Mouse (Mus musculus) forebrain, embryonic 12.5 days (tissue): ENCODE data around the gene Dlg2. TPM values are rescaled to one million over a fixed set of nuclear protein-coding genes. Genes with fewer than 3 reads are reported as not detected.

ENCODE experiments used
- ATAC-seq: fragments of 200-750 bp; cut with Nextera tagmentation; 2 replicates; pipeline ENCODE4 v1.8.0; 2017; ENCODE audit warnings: moderate TSS enrichment; ENCODE audit not compliant: low FRiP score
- H3K27ac ChIP-seq: fragments of 300-500 bp; sonication (generic); 2 replicates; pipeline ENCODE4 v1.5.1; 2016; ENCODE audit warnings: mild to moderate bottlenecking
- H3K27me3 ChIP-seq: fragments of 300-500 bp; sonication (generic); 2 replicates; pipeline ENCODE4 v1.6.1; 2016; ENCODE audit warnings: mild to moderate bottlenecking
- H3K36me3 ChIP-seq: fragments of 300-500 bp; sonication (generic); replicated peaks from 2 replicates; pipeline ENCODE4 v1.6.1; 2016; ENCODE audit warnings: mild to moderate bottlenecking
- H3K4me1 ChIP-seq: fragments of 300-500 bp; sonication (generic); 2 replicates; pipeline ENCODE4 v1.6.1; 2016
- H3K4me2 ChIP-seq: fragments of 300-500 bp; sonication (generic); 2 replicates; pipeline ENCODE4 v1.6.1; 2016; ENCODE audit warnings: mild to moderate bottlenecking, moderate library complexity
- H3K4me3 ChIP-seq: fragments of 300-500 bp; sonication (generic); replicated peaks from 2 replicates; pipeline ENCODE4 v1.5.1; 2016; ENCODE audit warnings: mild to moderate bottlenecking
- H3K9ac ChIP-seq: fragments of 300-500 bp; sonication (generic); 2 replicates; pipeline ENCODE4 v1.6.1; 2016; ENCODE audit warnings: mild to moderate bottlenecking
- H3K9me3 ChIP-seq: fragments of 300-500 bp; sonication (generic); 2 replicates; pipeline ENCODE4 v1.6.1; 2016
- WGBS: fragments of 180-500 bp; shearing (Covaris S2); methylation state at CpG from one replicate; pipeline ENCODE4 v1.1.7; 2016; 5-methylcytosine and 5-hydroxymethylcytosine counted together
- polyA plus RNA-seq: library from polyadenylated mRNA; unstranded; fragments of >200 nt; fragmentation: Nextera tagmentation; extraction: Ambion mirVana; gene quantifications from 2 replicates; pipeline ENCODE4 v1.2.1, GENCODE M21; 2016

Dlg2 gene
- polyA plus RNA-seq, 1 experiment from 2014 or later: 6.5 TPM

DNA sequence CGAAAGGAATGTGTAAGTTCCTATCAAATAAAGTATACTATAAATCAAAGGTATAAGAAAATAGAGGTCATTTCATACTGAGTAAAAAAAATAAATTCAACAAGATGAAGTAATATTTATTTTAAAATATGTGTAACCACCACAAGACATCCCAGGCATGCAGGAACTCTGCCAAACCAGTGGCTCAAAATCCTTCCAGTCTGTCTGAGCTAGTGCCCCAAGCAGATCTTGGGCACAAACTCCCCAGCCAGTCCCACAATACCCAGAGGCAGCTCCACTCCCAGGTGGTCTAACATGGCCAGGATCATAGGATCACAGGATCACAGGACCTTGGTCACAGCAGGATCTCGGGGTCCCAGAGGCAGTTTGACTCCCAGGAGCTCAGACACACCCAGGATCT, 1977.7 kb downstream of the Dlg2 start:
- Histone ChIP-seq H3K4me3 (no peak overlapping the region), H3K4me1 (no peaks in the 10 kb centered on the region), H3K9ac (no peak overlapping the region), H3K27ac (no peak overlapping the region), H3K9me3 (no peaks in the 10 kb centered on the region), H3K4me2 (no peak overlapping the region), H3K36me3 (no peaks in the 10 kb centered on the region), H3K27me3 (no peaks in the 10 kb centered on the region)
- ATAC-seq: no peak
- WGBS: 87% methylated on average over 2 of the region's 2 CpGs

DNA sequence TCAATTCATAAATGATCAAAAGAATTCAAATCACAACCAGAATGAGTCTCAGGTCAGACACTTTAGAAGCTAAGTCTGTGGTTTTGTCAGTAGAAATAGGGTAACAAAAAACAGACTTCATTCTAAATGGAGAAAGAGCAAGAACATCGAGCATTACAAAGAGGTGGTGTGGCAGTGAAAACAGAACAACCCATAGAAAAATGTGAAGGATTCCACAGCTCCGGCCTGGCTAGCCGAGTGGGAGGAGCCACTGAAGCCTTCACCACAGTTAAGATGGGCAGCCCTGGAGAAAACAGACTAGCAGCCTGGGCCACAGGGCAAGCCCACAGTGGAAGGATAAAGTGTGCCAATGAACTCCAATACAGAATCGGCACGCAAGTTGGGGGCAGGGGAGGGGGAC, 1979.5 kb downstream of the Dlg2 start:
- Histone ChIP-seq H3K4me1 (no peaks in the 10 kb centered on the region), H3K9me3 (no peaks in the 10 kb centered on the region), H3K36me3 (no peaks in the 10 kb centered on the region), H3K27ac (no peak overlapping the region), H3K4me2 (no peak overlapping the region), H3K4me3 (no peak overlapping the region), H3K9ac (no peak overlapping the region), H3K27me3 (no peaks in the 10 kb centered on the region)
- WGBS: 61% methylated on average over 5 of the region's 5 CpGs
- ATAC-seq: no peak

DNA sequence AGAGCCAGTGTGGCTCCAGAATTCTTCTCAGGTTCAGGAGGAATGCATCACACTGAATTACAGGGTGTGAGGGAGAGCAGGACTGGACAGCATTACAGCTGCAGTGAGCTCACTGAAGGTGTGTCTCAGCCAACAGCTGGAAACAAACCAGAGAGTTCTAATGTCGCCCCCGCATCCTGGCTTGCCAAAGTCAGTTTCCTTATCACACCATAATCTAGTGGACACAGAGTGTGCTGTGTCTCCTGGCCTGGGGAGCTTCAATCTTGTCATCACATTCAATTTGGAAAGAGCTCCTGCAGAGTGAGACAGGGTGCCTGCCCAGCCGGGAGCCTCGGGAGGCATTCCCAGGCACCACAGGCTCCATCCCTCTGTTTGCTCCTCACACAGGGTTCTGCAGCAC, 1981.3 kb downstream of the Dlg2 start:
- no peak overlapping the region for H3K4me3 ChIP-seq
- no peaks in the 10 kb centered on the region for H3K9me3 ChIP-seq
- no peaks in the 10 kb centered on the region for H3K4me1 ChIP-seq
- no peak for ATAC-seq
- WGBS: 41% methylated on average over 4 of the region's 4 CpGs
- no peak overlapping the region for H3K4me2 ChIP-seq
- H3K36me3 ChIP-seq: no peaks in the 10 kb centered on the region
- no peak overlapping the region for H3K9ac ChIP-seq
- no peaks in the 10 kb centered on the region for H3K27me3 ChIP-seq
- H3K27ac ChIP-seq: no peak overlapping the region

DNA sequence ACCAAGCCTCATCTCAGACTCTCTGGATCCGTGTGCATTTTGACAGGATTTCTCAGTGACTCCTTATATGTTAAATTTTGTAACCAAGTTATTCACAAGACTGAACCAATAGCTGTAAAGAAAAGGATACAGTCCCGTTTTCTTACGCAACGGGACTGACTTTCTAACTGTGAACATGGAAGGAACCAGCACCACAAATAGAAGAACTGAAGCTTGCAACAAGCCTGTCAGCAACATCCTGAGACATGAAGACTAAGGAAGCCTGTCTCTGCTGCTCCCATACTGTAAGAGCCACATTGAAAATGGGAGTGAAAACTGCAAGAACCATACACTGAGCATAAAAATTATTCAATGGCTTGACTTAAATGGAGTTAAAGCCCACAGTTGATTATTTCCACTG, 1981.8 kb downstream of the Dlg2 start:
- H3K9me3 ChIP-seq: no peaks in the 10 kb centered on the region
- no peaks in the 10 kb centered on the region for H3K36me3 ChIP-seq
- H3K27ac ChIP-seq: no peak overlapping the region
- WGBS: 83% methylated on average over 4 of the region's 4 CpGs
- H3K9ac ChIP-seq: no peak overlapping the region
- no peak overlapping the region for H3K4me2 ChIP-seq
- H3K4me1 ChIP-seq: no peaks in the 10 kb centered on the region
- no peak for ATAC-seq
- H3K4me3 ChIP-seq: no peak overlapping the region
- H3K27me3 ChIP-seq: no peaks in the 10 kb centered on the region

DNA sequence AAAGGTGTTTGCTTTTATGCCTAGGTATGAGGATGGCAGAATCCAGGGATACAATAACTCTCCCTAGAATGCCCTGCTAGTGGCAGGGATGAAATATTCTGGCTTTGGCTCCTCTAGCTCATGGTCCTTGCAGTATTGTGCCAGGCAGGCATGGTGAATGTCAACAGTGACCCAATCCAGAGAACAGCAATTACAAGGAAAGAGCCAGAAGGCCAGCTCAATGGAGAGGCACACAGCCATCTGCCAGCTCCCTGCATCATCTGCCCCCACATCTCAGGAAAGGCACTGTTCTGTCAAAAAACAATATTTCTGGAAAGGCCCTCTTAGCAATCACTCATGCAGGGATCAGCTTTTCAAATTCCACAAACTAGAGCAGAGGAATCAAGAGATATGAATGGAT, 1984.1 kb downstream of the Dlg2 start:
- Histone ChIP-seq H3K4me2 (no peak overlapping the region), H3K4me1 (no peaks in the 10 kb centered on the region), H3K27ac (no peak overlapping the region), H3K27me3 (no peaks in the 10 kb centered on the region), H3K4me3 (no peak overlapping the region), H3K36me3 (no peaks in the 10 kb centered on the region), H3K9ac (no peak overlapping the region), H3K9me3 (no peaks in the 10 kb centered on the region)
- ATAC-seq: no peak

DNA sequence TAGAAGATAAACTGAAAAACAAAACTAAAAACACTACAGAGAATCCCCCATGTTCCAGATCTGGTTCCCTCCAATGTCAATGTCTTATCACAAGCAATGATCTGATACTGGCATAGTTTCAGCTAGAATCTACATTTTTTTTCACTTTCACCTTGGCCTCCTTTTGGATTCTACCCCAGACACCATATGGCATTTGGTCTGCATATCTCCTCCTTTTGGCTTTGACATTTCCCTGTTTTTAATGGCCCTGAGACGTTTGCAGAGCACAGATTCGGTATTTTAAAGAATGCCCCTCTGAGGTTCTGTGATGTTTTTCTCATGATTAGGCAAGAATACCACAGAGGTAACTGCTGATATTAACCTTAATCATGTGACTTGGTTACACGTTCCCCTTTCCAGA, 1984.8 kb downstream of the Dlg2 start:
- H3K27me3 ChIP-seq: no peaks in the 10 kb centered on the region
- no peak overlapping the region for H3K4me3 ChIP-seq
- ATAC-seq: no peak
- no peaks in the 10 kb centered on the region for H3K9me3 ChIP-seq
- no peak overlapping the region for H3K27ac ChIP-seq
- 83% methylated on average over 3 of the region's 3 CpGs for WGBS
- H3K9ac ChIP-seq: no peak overlapping the region
- no peak overlapping the region for H3K4me2 ChIP-seq
- no peaks in the 10 kb centered on the region for H3K4me1 ChIP-seq
- H3K36me3 ChIP-seq: no peaks in the 10 kb centered on the region

DNA sequence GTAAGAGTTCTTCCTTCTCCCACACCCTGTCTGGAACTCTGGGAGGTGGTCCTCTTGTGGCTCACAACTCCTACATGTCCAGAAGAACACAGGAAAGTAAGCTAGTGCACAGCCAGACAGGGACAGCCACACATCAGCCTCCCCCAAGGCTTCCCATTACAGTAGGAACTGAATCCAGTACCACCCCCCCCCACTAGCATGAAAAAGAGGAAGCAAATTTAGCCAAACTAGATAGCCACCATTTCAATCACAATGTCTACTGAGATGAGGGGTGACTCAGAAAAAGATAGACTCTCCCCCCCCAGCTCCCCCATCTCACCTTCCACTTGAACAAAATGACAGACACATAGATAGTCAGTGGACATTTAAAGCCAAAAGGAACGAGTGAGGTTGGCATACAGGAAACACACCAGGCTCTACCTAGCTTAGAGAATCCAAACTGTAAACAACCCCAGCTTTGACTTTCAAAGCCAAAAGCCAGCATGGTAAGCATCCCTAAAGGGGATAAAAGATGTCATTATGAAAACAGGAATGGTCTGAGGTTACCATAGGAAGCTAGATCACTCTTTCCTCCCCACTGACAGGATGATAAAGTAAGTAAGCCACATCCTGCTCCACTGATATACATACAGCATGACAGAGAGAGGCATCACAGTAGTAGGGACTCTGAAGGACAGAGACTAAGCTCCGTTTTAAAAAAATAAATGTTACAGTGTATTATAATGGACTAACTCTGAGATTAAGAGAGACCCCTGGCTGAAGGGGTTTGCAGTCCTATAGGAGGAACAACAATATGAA, 1986.8 kb downstream of the Dlg2 start:
- no peak overlapping the region for H3K4me3 ChIP-seq
- no peak for ATAC-seq
- no peak overlapping the region for H3K27ac ChIP-seq
- H3K4me1 ChIP-seq: no peaks in the 10 kb centered on the region
- H3K36me3 ChIP-seq: no peaks in the 10 kb centered on the region
- no peak overlapping the region for H3K9ac ChIP-seq
- WGBS: 77% methylated on average over 2 of the region's 2 CpGs
- H3K27me3 ChIP-seq: no peaks in the 10 kb centered on the region
- H3K4me2 ChIP-seq: no peak overlapping the region
- H3K9me3 ChIP-seq: no peaks in the 10 kb centered on the region

GRCm38 (mm10) chr7:92464290-92464689, 1987.8 kb downstream of the Dlg2 start:
- Histone ChIP-seq H3K9ac (no peak overlapping the region), H3K4me1 (no peaks in the 10 kb centered on the region), H3K4me2 (no peak overlapping the region), H3K36me3 (no peaks in the 10 kb centered on the region), H3K27me3 (no peaks in the 10 kb centered on the region), H3K4me3 (no peak overlapping the region), H3K9me3 (no peaks in the 10 kb centered on the region), H3K27ac (no peak overlapping the region)
- ATAC-seq: 0 out of 2 replicates have a peak, but pooled peaks have one; percentile 51
- 38% methylated on average over 2 of the region's 2 CpGs for WGBS

- Histone ChIP-seq H3K27ac (no peak overlapping the region), H3K9me3 (no peaks in the 10 kb centered on the region), H3K4me3 (no peak overlapping the region), H3K9ac (no peak overlapping the region), H3K4me2 (no peak overlapping the region), H3K36me3 (no peaks in the 10 kb centered on the region), H3K4me1 (no peaks in the 10 kb centered on the region), H3K27me3 (no peaks in the 10 kb centered on the region)
- WGBS: 56% methylated on average over 1 of the region's 1 CpGs
- no peak for ATAC-seq
Observed at GRCm38 (mm10) chr7:92479143-92479542, 2002.7 kb downstream of the Dlg2 start.

- WGBS: 93% methylated on average over 2 of the region's 2 CpGs
- no peaks in the 10 kb centered on the region for H3K4me1 ChIP-seq
- no peak for ATAC-seq
- no peak overlapping the region for H3K4me2 ChIP-seq
- H3K36me3 ChIP-seq: no peaks in the 10 kb centered on the region
- no peak overlapping the region for H3K4me3 ChIP-seq
- no peak overlapping the region for H3K9ac ChIP-seq
- no peak overlapping the region for H3K27ac ChIP-seq
- H3K27me3 ChIP-seq: no peaks in the 10 kb centered on the region
- H3K9me3 ChIP-seq: no peaks in the 10 kb centered on the region
Observed at GRCm38 (mm10) chr7:92479748-92480147, 2003.3 kb downstream of the Dlg2 start.

GRCm38 (mm10) chr7:92483346-92483745, 2006.9 kb downstream of the Dlg2 start:
- Histone ChIP-seq H3K4me2 (no peak overlapping the region), H3K9me3 (no peaks in the 10 kb centered on the region), H3K4me3 (no peak overlapping the region), H3K27ac (no peak overlapping the region), H3K27me3 (no peaks in the 10 kb centered on the region), H3K9ac (no peak overlapping the region), H3K36me3 (no peaks in the 10 kb centered on the region), H3K4me1 (no peaks in the 10 kb centered on the region)
- 92% methylated on average over 3 of the region's 3 CpGs for WGBS
- no peak for ATAC-seq

DNA sequence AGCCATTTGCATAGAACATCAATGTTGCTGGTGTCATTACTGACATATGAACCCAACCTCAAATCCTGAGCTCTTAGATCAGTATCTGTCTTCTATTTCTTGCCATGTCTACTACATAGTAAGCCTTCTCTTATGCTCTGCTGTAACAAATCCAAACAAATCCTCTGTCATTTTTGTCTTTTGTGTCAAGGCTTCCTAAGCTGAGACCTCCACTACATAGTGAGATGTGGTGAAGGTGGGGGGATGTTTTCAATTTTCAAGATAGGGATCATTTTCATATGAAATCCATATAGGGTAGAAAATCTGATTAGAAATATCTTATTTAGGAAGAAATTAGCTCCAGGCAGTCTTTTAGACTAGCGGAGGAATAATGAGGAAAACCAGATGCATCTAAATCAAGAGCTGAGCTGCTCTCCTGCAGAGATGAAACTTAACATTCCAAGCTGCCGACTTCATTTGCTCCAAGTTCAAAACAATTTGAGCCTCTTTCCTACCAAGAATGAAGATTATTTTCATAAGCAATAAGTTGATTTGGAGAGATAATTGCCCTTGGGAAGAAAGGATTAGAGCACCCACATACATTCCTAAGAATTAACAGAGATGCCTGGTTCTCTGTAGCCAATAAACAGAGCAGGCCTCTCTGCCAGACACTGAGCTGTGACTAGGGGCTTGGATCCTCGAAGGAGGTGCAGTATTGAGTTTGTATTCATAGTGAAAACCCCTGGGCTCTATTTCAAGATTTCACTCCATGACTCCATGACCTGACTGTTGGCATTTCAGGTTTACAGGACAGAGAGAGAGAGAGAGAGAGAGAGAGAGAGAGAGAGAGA, 2009.6 kb downstream of the Dlg2 start:
- ATAC-seq: no peak
- Histone ChIP-seq H3K27ac (no peak overlapping the region), H3K9me3 (no peaks in the 10 kb centered on the region), H3K4me3 (no peak overlapping the region), H3K4me2 (no peak overlapping the region), H3K36me3 (no peaks in the 10 kb centered on the region), H3K4me1 (no peaks in the 10 kb centered on the region), H3K27me3 (no peaks in the 10 kb centered on the region), H3K9ac (no peak overlapping the region)
- WGBS: 57% methylated on average over 3 of the region's 3 CpGs

DNA sequence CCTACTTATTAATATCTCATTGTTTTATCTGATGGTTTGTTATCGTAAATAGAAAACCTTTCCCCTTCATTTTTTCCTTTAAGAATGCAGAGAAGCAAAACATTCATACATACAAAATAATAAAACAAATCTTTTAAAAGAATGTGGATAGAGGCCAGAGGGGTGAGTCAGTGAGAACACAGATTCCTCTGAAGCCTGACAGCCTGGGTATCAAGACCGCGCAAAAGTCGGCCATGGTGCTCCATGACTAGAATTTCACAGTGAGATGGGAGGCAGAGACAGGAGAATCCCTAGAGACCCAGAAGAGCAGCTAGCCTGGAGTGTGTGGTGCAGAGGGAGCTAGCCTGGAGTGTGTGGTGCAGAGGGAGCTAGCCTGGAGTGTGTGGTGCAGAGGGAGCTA, 2010.4 kb downstream of the Dlg2 start:
- Histone ChIP-seq H3K27me3 (no peaks in the 10 kb centered on the region), H3K4me3 (no peak overlapping the region), H3K4me2 (no peak overlapping the region), H3K4me1 (no peaks in the 10 kb centered on the region), H3K9me3 (no peaks in the 10 kb centered on the region), H3K27ac (no peak overlapping the region), H3K9ac (no peak overlapping the region), H3K36me3 (no peaks in the 10 kb centered on the region)
- WGBS: 95% methylated on average over 4 of the region's 4 CpGs
- ATAC-seq: no peak
